Mouse (Mus musculus): Measurements from ENCODE around the gene Fasl. TPM values are rescaled to one million over a fixed set of nuclear protein-coding genes. Genes with fewer than 3 reads are reported as not detected.

The Fasl gene
- total RNA-seq, 2 experiments from 2014 or later, result not detected

- DNase-seq (ENCODE audit: low spot score in 2 of 2), result no peak
These were observed 26.7 kb downstream of the Fasl start for GRCm38 (mm10) chr1:161761556-161761955.

GRCm38 (mm10) chr1:161756547-161756946, 31.7 kb downstream of the Fasl start:
- DNase-seq (ENCODE audit: low spot score in 2 of 2), result no peak

GRCm38 (mm10) chr1:161751311-161751710, 37.0 kb downstream of the Fasl start:
- DNase-seq (ENCODE audit: low spot score in 2 of 2), result no peak

- no peak for DNase-seq (ENCODE audit: low spot score in 2 of 2)
These were observed 37.7 kb downstream of the Fasl start for GRCm38 (mm10) chr1:161750471-161751041.

GRCm38 (mm10) chr1:161748685-161749084, 39.6 kb downstream of the Fasl start:
- no peak for DNase-seq (ENCODE audit: low spot score in 2 of 2)

GRCm38 (mm10) chr1:161748138-161748537, 40.2 kb downstream of the Fasl start:
- DNase-seq (ENCODE audit: low spot score in 2 of 2), result peak; percentile 25 to 64

GRCm38 (mm10) chr1:161746542-161747302, 41.6 kb downstream of the Fasl start:
- DNase-seq (ENCODE audit: low spot score in 2 of 2), result no peak

- DNase-seq (ENCODE audit: low spot score in 2 of 2), result no peak
These were observed 43.4 kb downstream of the Fasl start for GRCm38 (mm10) chr1:161744855-161745254.

- DNase-seq (ENCODE audit: low spot score in 2 of 2), result no peak
These were observed 44.1 kb downstream of the Fasl start for GRCm38 (mm10) chr1:161744209-161744608.

GRCm38 (mm10) chr1:161742481-161743267, 45.6 kb downstream of the Fasl start:
- no peak for DNase-seq (ENCODE audit: low spot score in 2 of 2)

GRCm38 (mm10) chr1:161736848-161737247, 51.4 kb downstream of the Fasl start:
- DNase-seq (ENCODE audit: low spot score in 2 of 2), result peak in 1 of 2 experiments; percentile 53

- no peak for DNase-seq (ENCODE audit: low spot score in 2 of 2)
These were observed 52.0 kb downstream of the Fasl start for GRCm38 (mm10) chr1:161736255-161736654.

GRCm38 (mm10) chr1:161735465-161736046, 52.7 kb downstream of the Fasl start:
- DNase-seq (ENCODE audit: low spot score in 2 of 2), result no peak

- no peak for DNase-seq (ENCODE audit: low spot score in 2 of 2)
These were observed 53.5 kb downstream of the Fasl start for GRCm38 (mm10) chr1:161734741-161735211.

- DNase-seq (ENCODE audit: low spot score in 2 of 2), result no peak
These were observed 54.0 kb downstream of the Fasl start for GRCm38 (mm10) chr1:161734314-161734713.

Other genes starting within 250 kb of the Fasl start
- gene Suco, start 88.2 kb upstream of the Fasl start, total RNA-seq (2021), result 10 to 100 TPM; 28.6 to 37.1 TPM
- 10 to 100 TPM; 13.7 to 14.4 TPM for gene Pigc, start 180.7 kb upstream of the Fasl start, total RNA-seq (2021)
- gene 4930558K02Rik, start 191.1 kb upstream of the Fasl start, total RNA-seq (2021), result not detected